Mouse (Mus musculus) v-Abl transformed pro-B cells (cell line): ENCODE measurements at regions not wholly inside any gene's neighbourhood (a gene's known extent, or its start where the extent isn't known, plus 50 kb on each side); places are given as distances from the start of the nearest gene placed in this dataset.

Experiments used
- in situ Hi-C, 2 experiments: fragments of 400-800 bp; cut with MboI; formaldehyde crosslinking; loops; one replicate each; pipeline ENCODE4 v1.15.1; 2025; ENCODE audit not compliant: unreplicated experiment in 2 of 2

- in situ Hi-C loops: no loop called here
Measured at GRCm38 (mm10) chr13:112019575-112019974, 210.8 kb upstream of the Map3k1 start.

GRCm38 (mm10) chr13:112023171-112023570, 214.4 kb upstream of the Map3k1 start:
- in situ Hi-C loops: no loop called here

- in situ Hi-C loops: no loop called here
Measured at GRCm38 (mm10) chr13:112024667-112025585, 216.1 kb upstream of the Map3k1 start.

GRCm38 (mm10) chr13:112025586-112025950, 216.8 kb upstream of the Map3k1 start:
- in situ Hi-C loops: no loop called here

GRCm38 (mm10) chr13:112027736-112028135, 218.9 kb upstream of the Map3k1 start:
- in situ Hi-C loops: no loop called here

- in situ Hi-C loops: no loop called here
Measured at GRCm38 (mm10) chr13:112031061-112031460, 222.3 kb upstream of the Map3k1 start.

GRCm38 (mm10) chr13:112031631-112032320, 223.0 kb upstream of the Map3k1 start:
- in situ Hi-C loops: no loop called here

- in situ Hi-C loops: no loop called here
Measured at GRCm38 (mm10) chr13:112037731-112038380, 229.1 kb upstream of the Map3k1 start.

- in situ Hi-C loops: no loop called here
Measured at GRCm38 (mm10) chr13:112038556-112039304, 229.9 kb upstream of the Map3k1 start.

GRCm38 (mm10) chr13:112039422-112040145, 230.8 kb upstream of the Map3k1 start:
- in situ Hi-C loops: no loop called here

GRCm38 (mm10) chr13:112043524-112044246, 234.9 kb upstream of the Map3k1 start:
- in situ Hi-C loops: no loop called here

- in situ Hi-C loops: no loop called here
Measured at GRCm38 (mm10) chr13:112044372-112044771, 235.6 kb upstream of the Map3k1 start.

- in situ Hi-C loops: no loop called here
Measured at GRCm38 (mm10) chr13:112046247-112047211, 237.7 kb upstream of the Map3k1 start.

- in situ Hi-C loops: no loop called here
Measured at GRCm38 (mm10) chr13:112047408-112047807, 238.6 kb upstream of the Map3k1 start.

- in situ Hi-C loops: no loop called here
Measured at GRCm38 (mm10) chr13:112047874-112048273, 239.1 kb upstream of the Map3k1 start.

- in situ Hi-C loops: no loop called here
Measured at GRCm38 (mm10) chr13:112048327-112048726, 239.5 kb upstream of the Map3k1 start.

GRCm38 (mm10) chr13:112050892-112051291, 237.4 kb upstream of the Ankrd55 start:
- in situ Hi-C loops: no loop called here

- in situ Hi-C loops: no loop called here
Measured at GRCm38 (mm10) chr13:112052011-112052410, 236.2 kb upstream of the Ankrd55 start.
